Mouse (Mus musculus) megakaryocyte, embryonic 14.5 days (primary cell): Measurements from ENCODE around the gene Pde1c.

Experiments
- FLI1 ChIP-seq: IDR thresholded peaks from 2 replicates; pipeline ENCODE4 v1.6.1; 2012; ENCODE audit warnings: low read length, inconsistent platforms, mixed read lengths
- GATA1 ChIP-seq: IDR thresholded peaks from 3 replicates; pipeline ENCODE4 v1.6.1; 2012; ENCODE audit warnings: mixed read lengths, low read length, inconsistent platforms, borderline replicate concordance

DNA sequence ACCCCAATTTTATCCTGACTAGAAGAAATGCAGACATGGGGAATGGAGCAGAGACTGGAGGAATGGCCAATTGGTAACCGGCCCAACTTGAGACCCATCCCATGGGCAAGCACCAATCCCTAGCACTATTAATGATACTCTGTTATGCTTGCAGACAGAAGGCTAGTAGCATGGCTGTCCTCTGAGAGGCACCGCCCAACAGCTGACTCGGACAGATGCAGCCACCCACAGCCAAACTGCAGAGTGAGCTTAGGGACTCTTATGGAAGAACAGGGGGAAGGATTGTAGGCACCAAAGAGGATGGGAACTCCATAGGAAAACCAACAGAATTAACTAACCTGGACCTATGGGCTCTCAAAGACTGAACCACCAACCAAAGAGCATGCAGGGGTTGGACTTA is 192.5 kb downstream of the Pde1c start:
- TF ChIP-seq GATA1 (no peak), FLI1 (no peak)
